Mouse (Mus musculus): ENCODE data around the gene Mplkip. TPM values are rescaled to one million over a fixed set of nuclear protein-coding genes. Genes with fewer than 3 reads are reported as not detected.
A peak's percentile ranks its signal among the peaks of the same experiment; 100 is the strongest.

Gene Mplkip
- 41.8 and 49.4 TPM in 2 replicates for polyA plus RNA-seq (2015; fragmentation: Nextera tagmentation; extraction: Ambion mirVana)

DNA sequence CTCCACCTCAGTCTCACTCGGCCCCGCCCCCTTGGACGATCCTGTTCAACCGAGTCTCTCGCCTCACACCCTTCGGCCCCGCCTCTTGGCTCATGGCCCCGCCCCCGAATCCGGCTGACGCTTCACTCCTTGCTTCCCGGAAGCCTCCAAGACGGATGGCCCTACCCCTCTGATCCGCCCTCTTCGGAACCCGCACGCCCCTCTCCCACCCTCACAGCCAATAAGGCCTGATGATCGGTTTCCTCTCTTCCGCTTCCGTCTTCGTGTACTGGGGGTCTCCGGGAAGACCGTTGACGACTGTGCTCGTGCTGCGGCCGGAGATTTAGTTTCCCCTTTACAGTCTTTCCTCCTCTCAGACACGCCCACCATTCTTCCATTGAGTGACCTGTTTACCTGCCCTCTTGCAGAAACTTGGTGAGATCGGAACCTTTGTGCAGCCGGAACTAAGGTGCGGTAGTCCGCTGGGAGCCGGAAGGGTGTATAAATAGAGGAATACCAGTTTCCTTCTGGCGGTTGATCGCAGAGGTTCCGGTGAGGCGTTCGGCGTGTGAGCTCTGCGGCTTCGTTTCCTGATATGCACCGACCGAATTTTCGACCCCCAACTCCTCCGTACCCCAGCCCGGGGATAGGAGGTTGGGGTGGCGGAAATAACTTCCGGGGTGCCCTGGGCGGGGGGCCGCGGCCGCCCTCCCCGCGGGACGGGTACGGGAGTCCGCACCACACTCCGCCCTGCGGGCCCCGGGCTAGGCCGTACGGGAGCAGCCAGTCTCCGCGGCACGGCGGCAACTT lies at the start of gene Mplkip, which contains the start of gene Sugct:
TSS of gene Mplkip (plus strand) at position 282 of the 789 bp plus-strand sequence.
TSS of gene Sugct (minus strand) at position 643 of the 789 bp plus-strand sequence.
- Histone ChIP-seq H3K4me1 (0 out of 2 replicates have a peak, but pooled peaks cover 5% of the 10 kb centered on the region), H3K9me3 (replicated peaks) (no peaks in the 10 kb centered on the region), H3K9ac (peak within 1 kb of the TSS; percentile 85), H3K36me3 (peaks cover 4% of the 10 kb centered on the region; the same call in 1 of the 2 replicates), H3K4me3 (replicated peaks) (peak within 1 kb of the TSS; percentile 84), H3K27me3 (no peaks in the 10 kb centered on the region), H3K27ac (replicated peaks) (peak within 1 kb of the TSS; percentile 97), H3K4me2 (replicated peaks) (peak within 1 kb of the TSS; percentile 62)
- ATAC-seq (ENCODE audit: insufficient number of reproducible peaks, low FRiP score, low TSS enrichment, low read depth): peak; percentile 99
- WGBS: under 1% methylated on average over 66 of the region's 66 CpGs

DNA sequence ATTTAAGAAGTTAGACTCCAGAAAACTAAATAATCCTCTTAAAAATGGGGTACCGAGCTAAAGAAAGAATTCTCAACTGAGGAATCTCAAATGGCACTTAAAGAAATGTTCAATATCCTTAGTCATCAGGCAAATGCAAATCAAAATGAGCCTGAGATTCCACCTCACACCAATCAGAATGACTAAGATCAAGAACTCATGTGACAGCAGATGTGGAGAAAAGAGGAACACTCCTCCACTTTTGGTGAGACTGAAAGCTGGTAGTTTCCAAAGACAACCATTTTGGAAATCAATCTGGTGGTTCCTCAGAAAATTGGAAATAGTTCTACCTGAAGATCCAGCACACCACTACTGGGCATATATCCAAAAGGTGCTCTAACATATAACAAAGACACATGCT lies 27.6 kb upstream of the Mplkip start:
- Histone ChIP-seq H3K27me3 (no peaks in the 10 kb centered on the region), H3K9me3 (replicated peaks) (no peaks in the 10 kb centered on the region), H3K4me2 (replicated peaks) (no peak overlapping the region), H3K4me3 (replicated peaks) (no peak overlapping the region), H3K27ac (replicated peaks) (no peak overlapping the region), H3K36me3 (no peaks in the 10 kb centered on the region), H3K4me1 (no peaks in the 10 kb centered on the region), H3K9ac (no peak overlapping the region)
- no peak for ATAC-seq (ENCODE audit: insufficient number of reproducible peaks, low FRiP score, low TSS enrichment, low read depth)
- WGBS: 90% methylated on average over 1 of the region's 1 CpGs

- H3K27ac ChIP-seq (replicated peaks): no peak overlapping the region
- no peaks in the 10 kb centered on the region for H3K27me3 ChIP-seq
- H3K36me3 ChIP-seq: no peaks in the 10 kb centered on the region
- no peaks in the 10 kb centered on the region for H3K9me3 ChIP-seq (replicated peaks)
- WGBS: 68% methylated on average over 1 of the region's 1 CpGs
- H3K4me3 ChIP-seq (replicated peaks): no peak overlapping the region
- H3K4me2 ChIP-seq (replicated peaks): no peak overlapping the region
- H3K9ac ChIP-seq: no peak overlapping the region
- ATAC-seq (ENCODE audit: insufficient number of reproducible peaks, low FRiP score, low TSS enrichment, low read depth): no peak
- no peaks in the 10 kb centered on the region for H3K4me1 ChIP-seq
Measured at GRCm38 (mm10) chr13:17671122-17671521, 23.9 kb upstream of the Mplkip start.

DNA sequence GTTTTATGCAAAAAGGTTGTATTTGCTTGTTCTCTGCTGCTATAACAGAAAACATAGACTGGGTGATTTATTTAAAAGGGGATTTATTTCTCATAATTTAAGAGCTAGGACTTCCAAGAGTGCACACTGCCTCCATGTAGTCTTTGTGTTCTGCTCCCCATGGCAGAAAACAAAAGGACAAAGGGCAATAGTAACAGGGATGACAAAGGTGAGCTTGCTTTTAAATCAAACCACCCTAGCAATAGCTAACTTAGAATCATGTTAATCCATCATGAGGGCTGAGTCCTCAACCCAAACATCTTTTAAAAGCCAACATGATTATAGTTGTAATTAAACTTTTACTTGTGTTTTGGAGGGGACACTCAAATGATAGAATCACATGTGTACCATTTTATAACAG lies 5.5 kb upstream of the Mplkip start:
- Histone ChIP-seq H3K9me3 (replicated peaks) (no peaks in the 10 kb centered on the region), H3K4me2 (replicated peaks) (no peak overlapping the region), H3K4me3 (replicated peaks) (no peak overlapping the region), H3K4me1 (0 out of 2 replicates have a peak, but pooled peaks cover 3% of the 10 kb centered on the region), H3K36me3 (no peaks in the 10 kb centered on the region), H3K9ac (no peak overlapping the region), H3K27ac (replicated peaks) (no peak overlapping the region), H3K27me3 (no peaks in the 10 kb centered on the region)
- ATAC-seq (ENCODE audit: insufficient number of reproducible peaks, low FRiP score, low TSS enrichment, low read depth): no peak

GRCm38 (mm10) chr13:17690686-17691085 lies 4.3 kb upstream of the Mplkip start:
- no peak for ATAC-seq (ENCODE audit: insufficient number of reproducible peaks, low FRiP score, low TSS enrichment, low read depth)
- H3K9me3 ChIP-seq (replicated peaks): no peaks in the 10 kb centered on the region
- H3K4me1 ChIP-seq: 0 out of 2 replicates have a peak, but pooled peaks cover 3% of the 10 kb centered on the region
- H3K4me2 ChIP-seq (replicated peaks): no peak overlapping the region
- H3K36me3 ChIP-seq: no peaks in the 10 kb centered on the region
- H3K9ac ChIP-seq: no peak overlapping the region
- no peaks in the 10 kb centered on the region for H3K27me3 ChIP-seq
- H3K4me3 ChIP-seq (replicated peaks): no peak overlapping the region
- no peak overlapping the region for H3K27ac ChIP-seq (replicated peaks)

GRCm38 (mm10) chr13:17691436-17691835 lies 3.6 kb upstream of the Mplkip start:
- Histone ChIP-seq H3K27me3 (no peaks in the 10 kb centered on the region), H3K9ac (no peak overlapping the region), H3K27ac (replicated peaks) (no peak overlapping the region), H3K4me1 (0 out of 2 replicates have a peak, but pooled peaks cover 3% of the 10 kb centered on the region), H3K36me3 (no peaks in the 10 kb centered on the region), H3K9me3 (replicated peaks) (no peaks in the 10 kb centered on the region), H3K4me3 (replicated peaks) (no peak overlapping the region), H3K4me2 (replicated peaks) (no peak overlapping the region)
- ATAC-seq (ENCODE audit: insufficient number of reproducible peaks, low FRiP score, low TSS enrichment, low read depth): no peak
- 58% methylated on average over 1 of the region's 1 CpGs for WGBS

DNA sequence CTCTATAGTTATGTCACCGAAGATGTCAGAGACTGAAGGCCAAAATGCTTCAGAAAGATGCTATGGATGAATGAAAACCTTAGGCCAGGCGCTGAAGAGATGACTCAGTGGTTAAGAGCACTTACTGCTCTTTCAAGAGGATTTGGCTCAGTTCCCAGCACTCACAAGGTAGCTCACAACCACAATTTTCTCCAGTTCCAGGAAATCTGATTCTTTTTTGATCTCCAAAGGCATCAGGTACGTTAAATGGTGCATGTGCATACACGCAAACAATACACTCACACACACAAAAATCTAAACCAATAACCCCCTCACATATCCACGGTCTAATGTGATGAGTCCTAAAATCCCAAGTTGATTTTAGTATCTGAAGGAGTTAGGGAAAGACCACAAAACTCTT lies 1.2 kb upstream of the Mplkip start:
- H3K27ac ChIP-seq (replicated peaks): no peak overlapping the region
- no peaks in the 10 kb centered on the region for H3K9me3 ChIP-seq (replicated peaks)
- H3K27me3 ChIP-seq: no peaks in the 10 kb centered on the region
- peak overlapping the region; percentile 84 for H3K4me3 ChIP-seq (replicated peaks)
- 52% methylated on average over 5 of the region's 5 CpGs for WGBS
- no peak overlapping the region for H3K9ac ChIP-seq
- H3K4me1 ChIP-seq: 0 out of 2 replicates have a peak, but pooled peaks cover 5% of the 10 kb centered on the region
- peak overlapping the region; percentile 62 for H3K4me2 ChIP-seq (replicated peaks)
- peaks cover 4% of the 10 kb centered on the region; the same call in 1 of the 2 replicates for H3K36me3 ChIP-seq
- no peak for ATAC-seq (ENCODE audit: insufficient number of reproducible peaks, low FRiP score, low TSS enrichment, low read depth)

DNA sequence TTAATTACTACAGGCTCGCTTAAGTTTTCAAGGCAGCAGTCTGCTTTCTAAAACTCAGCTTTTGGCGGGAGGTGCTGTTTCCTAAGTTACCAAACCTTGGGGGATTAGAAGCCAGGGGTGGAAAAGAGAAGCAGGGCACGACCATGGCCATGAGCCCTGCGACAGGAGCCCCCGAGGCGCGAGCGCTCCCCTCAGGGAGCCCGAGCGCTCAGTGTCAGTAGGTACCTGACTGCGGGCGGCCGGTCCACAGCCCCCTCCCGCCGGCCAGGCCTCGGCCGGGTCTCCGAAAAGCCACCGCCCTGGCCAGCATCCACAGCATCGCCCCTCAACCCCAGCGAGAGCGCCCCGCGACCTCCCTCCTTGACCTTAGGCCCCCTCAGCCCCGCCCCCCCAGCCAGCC lies 578 bp upstream of the Mplkip start:
- Histone ChIP-seq H3K27me3 (no peaks in the 10 kb centered on the region), H3K4me3 (replicated peaks) (peak overlapping the region; percentile 84), H3K9ac (peak overlapping the region; percentile 59), H3K4me2 (replicated peaks) (peak overlapping the region; percentile 62), H3K9me3 (replicated peaks) (no peaks in the 10 kb centered on the region), H3K27ac (replicated peaks) (peak overlapping the region; percentile 83), H3K36me3 (peaks cover 4% of the 10 kb centered on the region; the same call in 1 of the 2 replicates), H3K4me1 (0 out of 2 replicates have a peak, but pooled peaks cover 5% of the 10 kb centered on the region)
- WGBS: under 1% methylated on average over 19 of the region's 25 CpGs
- ATAC-seq (ENCODE audit: insufficient number of reproducible peaks, low FRiP score, low TSS enrichment, low read depth): peak; percentile 83

DNA sequence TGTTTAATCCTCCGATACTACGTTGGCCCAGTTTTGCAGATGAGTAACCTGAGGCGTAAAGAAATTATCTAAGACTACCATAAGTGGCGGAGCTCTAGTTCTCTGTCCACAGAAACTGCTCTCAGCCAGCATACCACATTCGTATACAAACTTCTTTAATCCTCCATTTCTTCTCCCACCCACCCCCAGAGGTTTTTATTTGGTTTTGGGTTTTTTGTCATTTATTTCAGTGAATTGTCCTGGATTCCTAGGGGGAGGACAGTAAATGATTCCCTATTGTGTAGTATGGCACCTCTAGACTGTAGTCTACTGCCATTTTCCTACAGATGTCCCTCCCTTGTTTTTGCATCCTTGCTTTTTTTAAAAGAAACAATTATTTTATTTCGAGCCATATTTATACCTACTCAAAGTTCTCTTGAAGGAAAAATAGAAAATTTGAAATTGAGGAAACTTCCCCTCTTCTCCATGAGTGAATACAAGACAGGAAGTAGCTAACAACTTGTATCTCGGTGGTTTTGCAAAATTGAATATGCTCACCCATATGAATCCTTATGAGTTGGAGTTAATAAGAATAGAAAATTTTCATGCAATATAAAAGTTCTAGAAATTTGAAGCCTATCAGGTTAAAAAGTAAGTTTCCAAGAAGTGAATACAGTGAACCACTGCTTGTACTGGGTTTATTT lies 1.0 kb downstream of the Mplkip start:
- H3K9me3 ChIP-seq (replicated peaks): no peaks in the 10 kb centered on the region
- H3K4me3 ChIP-seq (replicated peaks): peak overlapping the region; percentile 84
- 9% methylated on average over 7 of the region's 7 CpGs for WGBS
- peaks cover 4% of the 10 kb centered on the region; the same call in 1 of the 2 replicates for H3K36me3 ChIP-seq
- H3K27ac ChIP-seq (replicated peaks): no peak overlapping the region
- peak overlapping the region; percentile 53 for H3K4me2 ChIP-seq (replicated peaks)
- H3K9ac ChIP-seq: peak overlapping the region; percentile 85
- no peaks in the 10 kb centered on the region for H3K27me3 ChIP-seq
- no peak for ATAC-seq (ENCODE audit: insufficient number of reproducible peaks, low FRiP score, low TSS enrichment, low read depth)
- 0 out of 2 replicates have a peak, but pooled peaks cover 5% of the 10 kb centered on the region for H3K4me1 ChIP-seq

- no peaks in the 10 kb centered on the region for H3K27me3 ChIP-seq
- H3K4me3 ChIP-seq (replicated peaks): no peak overlapping the region
- 0 out of 2 replicates have a peak, but pooled peaks cover 3% of the 10 kb centered on the region for H3K4me1 ChIP-seq
- WGBS: 86% methylated on average over 3 of the region's 3 CpGs
- no peak overlapping the region for H3K9ac ChIP-seq
- H3K9me3 ChIP-seq (replicated peaks): no peaks in the 10 kb centered on the region
- H3K36me3 ChIP-seq: peaks cover 4% of the 10 kb centered on the region; the same call in 1 of the 2 replicates
- no peak overlapping the region for H3K4me2 ChIP-seq (replicated peaks)
- H3K27ac ChIP-seq (replicated peaks): no peak overlapping the region
- ATAC-seq (ENCODE audit: insufficient number of reproducible peaks, low FRiP score, low TSS enrichment, low read depth): no peak
Measured at GRCm38 (mm10) chr13:17700090-17700715, 5.2 kb downstream of the Mplkip start.

DNA sequence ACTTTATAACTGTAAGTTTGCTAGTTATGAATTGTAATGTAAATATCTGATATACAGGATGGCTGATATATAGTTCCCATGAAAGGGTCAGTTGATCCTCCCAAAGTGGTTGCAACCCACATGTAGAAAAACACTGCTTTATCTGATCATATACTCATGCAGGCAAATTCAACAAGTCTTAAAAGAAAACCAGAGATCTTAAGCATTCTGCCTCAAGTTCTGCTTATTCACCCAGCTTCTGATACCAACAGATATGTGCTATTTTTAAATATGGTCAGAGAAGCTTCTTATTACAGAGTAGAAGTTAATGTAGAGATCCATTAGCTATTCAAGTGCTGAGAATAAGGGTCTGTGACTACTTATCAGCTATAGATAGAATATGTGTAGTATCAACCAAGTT lies 6.3 kb downstream of the Mplkip start:
- H3K9me3 ChIP-seq (replicated peaks): no peaks in the 10 kb centered on the region
- H3K27ac ChIP-seq (replicated peaks): no peak overlapping the region
- no peak overlapping the region for H3K4me2 ChIP-seq (replicated peaks)
- H3K4me1 ChIP-seq: 0 out of 2 replicates have a peak, but pooled peaks cover 3% of the 10 kb centered on the region
- H3K9ac ChIP-seq: no peak overlapping the region
- H3K4me3 ChIP-seq (replicated peaks): no peak overlapping the region
- no peaks in the 10 kb centered on the region for H3K27me3 ChIP-seq
- no peak for ATAC-seq (ENCODE audit: insufficient number of reproducible peaks, low FRiP score, low TSS enrichment, low read depth)
- peaks cover 4% of the 10 kb centered on the region; the same call in 1 of the 2 replicates for H3K36me3 ChIP-seq

Data from embryonic facial prominence, embryonic 15.5 days (tissue).